Mouse (Mus musculus) midbrain, embryonic 14.5 days (tissue): ENCODE data around the gene Thbs1. TPM values are rescaled to one million over a fixed set of nuclear protein-coding genes. Genes with fewer than 3 reads are reported as not detected.

ENCODE experiments used
- ATAC-seq: fragments of 200-750 bp; cut with Nextera tagmentation; 2 replicates; pipeline ENCODE4 v1.8.0; 2017; ENCODE audit warnings: moderate number of reproducible peaks, moderate library complexity; ENCODE audit not compliant: low FRiP score, low TSS enrichment
- DNase-seq: peaks from one replicate; pipeline ENCODE4 v3.0.0-alpha.2; 2015
- H3K27ac ChIP-seq: fragments of 300-500 bp; sonication (generic); replicated peaks from 2 replicates; pipeline ENCODE4 v1.5.1; 2014; ENCODE audit warnings: mild to moderate bottlenecking, low read depth, low read length, moderate library complexity
- H3K27me3 ChIP-seq: fragments of 300-500 bp; sonication (generic); 2 replicates; pipeline ENCODE4 v1.6.1; 2014; ENCODE audit warnings: low read length, control low read depth, mixed read lengths; ENCODE audit not compliant: control insufficient read depth, insufficient read depth
- H3K36me3 ChIP-seq: fragments of 300-500 bp; sonication (generic); 2 replicates; pipeline ENCODE4 v1.6.1; 2014; ENCODE audit warnings: low read length, control low read depth; ENCODE audit not compliant: control insufficient read depth, insufficient read depth
- H3K4me1 ChIP-seq: fragments of 300-500 bp; sonication (generic); 2 replicates; pipeline ENCODE4 v1.6.1; 2014; ENCODE audit warnings: mild to moderate bottlenecking, antibody characterized with exemption, low read length, control low read depth; ENCODE audit not compliant: control insufficient read depth, insufficient read depth
- H3K4me2 ChIP-seq: fragments of 300-500 bp; sonication (generic); 2 replicates; pipeline ENCODE4 v1.6.1; 2014; ENCODE audit warnings: mild to moderate bottlenecking, low read length, moderate library complexity
- H3K4me3 ChIP-seq: fragments of 300-500 bp; sonication (generic); replicated peaks from 2 replicates; pipeline ENCODE4 v1.5.1; 2014; ENCODE audit warnings: low read depth, low read length
- H3K9ac ChIP-seq: fragments of 300-500 bp; sonication (generic); replicated peaks from 2 replicates; pipeline ENCODE4 v1.6.1; 2014; ENCODE audit warnings: mild to moderate bottlenecking, low read length, moderate library complexity
- H3K9me3 ChIP-seq: fragments of 300-500 bp; sonication (generic); 2 replicates; pipeline ENCODE4 v1.6.1; 2016; ENCODE audit warnings: low read length, control low read depth, mixed read lengths; ENCODE audit not compliant: control insufficient read depth
- WGBS: fragments of 180-500 bp; shearing (Covaris S2); extraction: QIAGEN DNeasy Blood & Tissue Kit; methylation state at CpG from one replicate; pipeline ENCODE4 v1.1.7; 2014; 5-methylcytosine and 5-hydroxymethylcytosine counted together
- polyA plus RNA-seq: library from polyadenylated mRNA; unstranded; fragments of >200 nt; fragmentation: Nextera tagmentation; extraction: Ambion mirVana; gene quantifications from 2 replicates; pipeline ENCODE4 v1.2.1, GENCODE M21; 2014

The Thbs1 gene
- polyA plus RNA-seq, 1 experiment from 2014 or later = 4.0 TPM

DNA sequence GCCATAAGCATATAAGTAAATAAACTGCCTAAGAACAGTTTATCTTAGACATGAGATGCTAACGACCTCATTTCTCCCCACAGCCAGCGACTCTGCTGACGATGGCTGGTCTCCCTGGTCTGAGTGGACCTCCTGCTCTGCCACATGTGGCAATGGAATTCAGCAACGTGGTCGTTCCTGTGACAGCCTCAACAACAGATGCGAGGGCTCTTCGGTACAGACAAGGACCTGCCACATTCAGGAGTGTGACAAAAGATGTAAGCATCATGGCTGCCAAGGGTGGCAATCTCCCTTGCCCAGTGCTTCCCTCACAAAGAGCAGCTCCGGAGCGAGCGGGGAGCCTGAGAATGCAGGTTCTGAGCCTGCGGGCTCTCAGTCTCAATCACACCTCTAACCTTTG lies 5.7 kb downstream of the Thbs1 start:
- Histone ChIP-seq H3K27ac (no peak overlapping the region), H3K4me1 (no peaks in the 10 kb centered on the region), H3K27me3 (peaks cover 7% of the 10 kb centered on the region; the same call in 1 of the 2 replicates), H3K4me2 (no peak overlapping the region), H3K9me3 (no peaks in the 10 kb centered on the region), H3K9ac (no peak overlapping the region), H3K4me3 (no peak overlapping the region), H3K36me3 (no peaks in the 10 kb centered on the region)
- ATAC-seq = no peak
- 89% methylated on average over 11 of the region's 11 CpGs for WGBS
- no peak for DNase-seq

GRCm38 (mm10) chr2:118118045-118118444 lies 6.4 kb downstream of the Thbs1 start:
- Histone ChIP-seq H3K36me3 (no peaks in the 10 kb centered on the region), H3K27ac (no peak overlapping the region), H3K4me3 (no peak overlapping the region), H3K4me1 (no peaks in the 10 kb centered on the region), H3K9ac (no peak overlapping the region), H3K9me3 (no peaks in the 10 kb centered on the region), H3K4me2 (no peak overlapping the region), H3K27me3 (peaks cover 4% of the 10 kb centered on the region; the same call in 1 of the 2 replicates)
- no peak for DNase-seq
- no peak for ATAC-seq
- 81% methylated on average over 6 of the region's 6 CpGs for WGBS

DNA sequence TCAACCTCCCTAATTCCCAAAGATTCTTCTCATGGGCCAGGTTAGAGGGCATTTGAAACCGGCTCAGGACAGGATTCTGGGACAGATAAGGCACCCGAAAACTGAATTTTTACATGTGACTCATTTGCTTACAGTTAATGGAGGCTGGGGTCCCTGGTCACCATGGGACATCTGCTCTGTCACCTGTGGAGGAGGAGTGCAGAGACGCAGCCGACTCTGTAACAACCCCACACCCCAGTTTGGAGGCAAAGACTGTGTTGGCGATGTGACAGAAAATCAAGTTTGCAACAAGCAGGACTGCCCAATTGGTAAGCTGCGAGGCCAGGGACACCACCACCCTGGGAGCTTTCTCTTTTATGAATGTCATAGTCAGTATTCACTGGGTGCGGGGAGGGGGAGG lies 6.8 kb downstream of the Thbs1 start:
- ATAC-seq = no peak
- no peaks in the 10 kb centered on the region for H3K4me1 ChIP-seq
- no peak overlapping the region for H3K9ac ChIP-seq
- H3K27ac ChIP-seq = no peak overlapping the region
- no peak for DNase-seq
- no peaks in the 10 kb centered on the region for H3K9me3 ChIP-seq
- 93% methylated on average over 7 of the region's 7 CpGs for WGBS
- H3K4me2 ChIP-seq = no peak overlapping the region
- H3K36me3 ChIP-seq = no peaks in the 10 kb centered on the region
- H3K27me3 ChIP-seq = no peaks in the 10 kb centered on the region; the same call in 1 of the 2 replicates
- no peak overlapping the region for H3K4me3 ChIP-seq

DNA sequence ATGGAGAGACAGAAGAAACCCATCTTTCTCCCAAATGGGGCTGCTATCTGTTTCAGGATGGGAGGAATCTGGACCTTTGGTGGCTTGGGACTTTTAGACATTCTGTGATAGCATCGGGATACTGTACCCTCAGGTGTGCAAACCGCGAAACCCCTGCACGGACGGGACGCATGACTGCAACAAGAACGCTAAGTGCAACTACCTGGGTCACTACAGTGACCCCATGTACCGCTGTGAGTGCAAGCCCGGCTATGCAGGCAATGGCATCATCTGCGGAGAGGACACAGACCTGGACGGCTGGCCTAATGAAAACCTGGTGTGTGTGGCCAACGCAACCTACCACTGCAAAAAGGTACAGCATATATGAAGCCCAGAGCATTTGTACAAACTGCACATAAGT lies 8.0 kb downstream of the Thbs1 start:
- H3K4me2 ChIP-seq = no peak overlapping the region
- no peaks in the 10 kb centered on the region for H3K36me3 ChIP-seq
- no peak for DNase-seq
- no peak overlapping the region for H3K27ac ChIP-seq
- no peak overlapping the region for H3K4me3 ChIP-seq
- H3K27me3 ChIP-seq = no peaks in the 10 kb centered on the region
- no peak for ATAC-seq
- no peak overlapping the region for H3K9ac ChIP-seq
- no peaks in the 10 kb centered on the region for H3K9me3 ChIP-seq
- H3K4me1 ChIP-seq = no peaks in the 10 kb centered on the region
- 95% methylated on average over 12 of the region's 12 CpGs for WGBS

GRCm38 (mm10) chr2:118120095-118120494 lies 8.4 kb downstream of the Thbs1 start:
- DNase-seq (no peak), ATAC-seq (no peak)
- no peaks in the 10 kb centered on the region for H3K9me3 ChIP-seq
- no peak overlapping the region for H3K4me2 ChIP-seq
- no peak overlapping the region for H3K4me3 ChIP-seq
- no peaks in the 10 kb centered on the region for H3K36me3 ChIP-seq
- no peaks in the 10 kb centered on the region for H3K4me1 ChIP-seq
- H3K27me3 ChIP-seq = no peaks in the 10 kb centered on the region
- 96% methylated on average over 11 of the region's 11 CpGs for WGBS
- no peak overlapping the region for H3K27ac ChIP-seq
- H3K9ac ChIP-seq = no peak overlapping the region

DNA sequence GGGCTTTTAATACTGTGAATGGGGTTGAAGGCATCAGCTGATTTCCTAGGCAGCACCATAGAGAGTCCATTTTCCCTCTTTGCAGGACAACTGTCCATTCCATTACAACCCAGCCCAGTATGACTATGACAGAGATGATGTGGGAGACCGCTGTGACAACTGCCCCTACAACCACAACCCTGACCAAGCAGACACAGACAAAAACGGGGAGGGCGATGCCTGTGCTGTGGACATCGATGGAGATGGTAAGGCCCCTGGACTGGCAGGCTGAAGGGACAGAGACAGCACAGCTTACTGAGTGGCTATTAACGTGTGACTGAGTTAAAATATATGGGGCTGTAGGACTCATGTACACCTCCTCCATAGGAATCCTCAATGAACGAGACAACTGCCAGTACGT lies 9.1 kb downstream of the Thbs1 start:
- ATAC-seq (no peak), DNase-seq (no peak)
- Histone ChIP-seq H3K9me3 (no peaks in the 10 kb centered on the region), H3K4me3 (no peak overlapping the region), H3K9ac (no peak overlapping the region), H3K4me2 (no peak overlapping the region), H3K27me3 (no peaks in the 10 kb centered on the region), H3K4me1 (no peaks in the 10 kb centered on the region), H3K36me3 (no peaks in the 10 kb centered on the region), H3K27ac (no peak overlapping the region)
- 93% methylated on average over 7 of the region's 7 CpGs for WGBS

GRCm38 (mm10) chr2:118122291-118122690 lies 10.6 kb downstream of the Thbs1 start:
- Histone ChIP-seq H3K4me2 (no peak overlapping the region), H3K36me3 (no peaks in the 10 kb centered on the region), H3K9me3 (no peaks in the 10 kb centered on the region), H3K9ac (no peak overlapping the region), H3K4me1 (no peaks in the 10 kb centered on the region), H3K4me3 (no peak overlapping the region), H3K27ac (no peak overlapping the region), H3K27me3 (no peaks in the 10 kb centered on the region)
- ATAC-seq (no peak), DNase-seq (no peak)
- WGBS = 97% methylated on average over 6 of the region's 6 CpGs

DNA sequence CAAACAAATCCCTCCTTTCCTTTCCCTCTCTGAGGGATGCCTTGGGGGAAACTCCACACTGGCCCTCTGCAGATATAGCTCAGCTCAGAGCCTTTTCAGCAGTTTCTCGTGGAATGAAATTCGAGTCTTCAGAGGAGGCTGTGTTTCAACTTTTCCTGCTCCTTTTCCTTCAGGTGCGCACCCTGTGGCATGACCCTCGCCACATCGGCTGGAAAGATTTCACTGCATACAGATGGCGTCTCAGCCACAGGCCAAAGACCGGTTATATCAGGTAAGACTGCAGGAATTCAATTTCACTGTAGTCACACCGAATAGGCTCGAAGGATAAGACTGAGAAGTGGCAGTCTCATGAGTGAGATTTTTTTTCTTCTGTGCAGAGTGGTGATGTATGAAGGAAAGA lies 12.1 kb downstream of the Thbs1 start:
- no peak for DNase-seq
- Histone ChIP-seq H3K27ac (no peak overlapping the region), H3K4me3 (no peak overlapping the region), H3K27me3 (no peaks in the 10 kb centered on the region), H3K4me2 (no peak overlapping the region), H3K9me3 (no peaks in the 10 kb centered on the region), H3K4me1 (no peaks in the 10 kb centered on the region), H3K36me3 (no peaks in the 10 kb centered on the region), H3K9ac (no peak overlapping the region)
- 91% methylated on average over 9 of the region's 9 CpGs for WGBS
- ATAC-seq = no peak

- no peaks in the 10 kb centered on the region for H3K27me3 ChIP-seq
- no peaks in the 10 kb centered on the region for H3K4me1 ChIP-seq
- WGBS = 79% methylated on average over 7 of the region's 7 CpGs
- no peak overlapping the region for H3K9ac ChIP-seq
- H3K36me3 ChIP-seq = no peaks in the 10 kb centered on the region
- ATAC-seq (no peak), DNase-seq (no peak)
- no peak overlapping the region for H3K4me3 ChIP-seq
- no peaks in the 10 kb centered on the region for H3K9me3 ChIP-seq
- H3K27ac ChIP-seq = no peak overlapping the region
- no peak overlapping the region for H3K4me2 ChIP-seq
These were observed 12.8 kb downstream of the Thbs1 start for GRCm38 (mm10) chr2:118124437-118124836.
